Mouse (Mus musculus): ENCODE results near the gene Kcnn4.
"Not testable (repeated sequence)": the region's sequence is repeated elsewhere in the genome, so short reads cannot be mapped to it uniquely, and the experiment has no call there.

Kcnn4 gene

GRCm38 (mm10) chr7:24394054-24394453, 24.0 kb downstream of the Kcnn4 start:
- no peak for DNase-seq

DNA sequence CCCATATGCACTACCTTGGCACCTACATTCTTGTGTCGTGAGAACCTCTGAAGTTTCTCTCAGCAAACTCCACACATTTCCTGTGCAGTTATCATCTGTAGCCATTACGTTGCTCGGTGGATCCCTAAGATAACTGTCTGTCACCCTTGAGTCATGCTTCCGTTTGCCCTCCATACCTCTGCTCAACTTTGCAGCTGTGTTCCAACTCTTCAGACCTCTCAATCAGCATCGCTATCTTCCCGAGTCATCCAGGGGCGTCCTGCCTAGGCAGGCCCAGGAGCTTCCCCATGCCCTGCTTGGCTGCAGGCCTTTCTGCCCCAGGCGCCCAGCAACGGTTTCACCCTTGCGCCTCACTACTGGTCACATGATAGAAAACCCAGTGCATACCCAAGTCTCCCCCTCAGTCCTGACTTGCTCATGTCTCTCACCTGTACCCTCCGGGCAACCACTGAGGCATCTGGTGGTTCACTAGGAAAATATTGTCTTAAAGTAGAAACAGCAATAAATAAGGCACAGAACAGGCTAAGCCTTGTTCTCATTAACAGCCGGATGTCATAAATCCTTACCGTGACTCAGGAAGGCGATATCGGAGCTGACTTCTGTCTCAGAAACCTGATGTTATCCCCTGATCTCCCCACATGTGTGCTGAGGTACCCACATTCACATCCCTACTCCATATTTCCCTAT, 24.6 kb downstream of the Kcnn4 start:
- no peak for DNase-seq

DNA sequence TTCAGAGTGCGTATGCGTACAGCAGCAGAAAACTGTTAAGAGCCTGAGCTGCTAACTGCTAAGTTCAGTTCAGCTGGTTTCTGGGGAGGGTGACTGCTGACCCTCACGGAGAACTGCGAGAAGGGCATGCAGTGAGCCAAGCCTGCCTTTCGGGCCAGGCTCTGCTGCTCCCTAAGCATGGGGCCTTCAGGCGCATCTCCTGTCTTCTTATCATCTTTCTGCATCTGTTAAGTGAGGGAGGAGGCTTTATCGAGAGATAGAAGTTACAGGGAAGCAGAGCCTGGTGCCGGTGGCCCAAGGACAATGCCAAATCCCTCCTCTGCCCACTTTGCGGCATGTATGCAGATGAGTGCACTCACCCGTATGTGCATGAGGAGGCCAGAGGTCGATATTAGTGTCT, 26.8 kb downstream of the Kcnn4 start:
- no peak for DNase-seq

DNA sequence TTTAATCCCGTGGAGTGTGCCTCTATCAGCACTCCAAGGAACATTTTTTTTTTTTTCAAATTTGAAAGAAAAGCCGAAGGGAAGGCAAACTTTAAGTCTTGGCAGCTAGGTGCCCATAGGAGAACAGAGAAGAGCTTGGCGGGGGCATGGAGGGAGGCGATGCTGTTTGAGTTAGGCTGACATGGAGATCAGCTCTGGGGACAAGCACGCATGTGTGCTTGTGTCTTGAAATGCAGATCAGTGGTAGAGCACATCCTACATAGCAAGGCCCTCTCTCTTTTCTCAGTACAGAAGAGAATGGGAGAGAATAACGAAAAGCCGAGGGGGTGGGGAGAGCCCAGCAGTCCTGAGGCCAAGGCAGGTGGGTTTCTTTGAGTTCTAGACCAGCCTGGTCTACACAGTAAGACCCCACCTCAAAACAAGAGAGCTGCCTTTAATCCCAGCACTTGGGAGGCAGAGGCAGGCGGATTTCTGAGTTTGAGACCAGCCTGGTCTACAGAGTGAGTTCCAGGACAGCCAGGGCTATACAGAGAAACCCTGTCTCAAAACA, 28.4 kb downstream of the Kcnn4 start:
- DNase-seq, result peak; percentile 79

- peak; percentile 100 for DNase-seq
Measured at GRCm38 (mm10) chr7:24399256-24400081, 29.4 kb downstream of the Kcnn4 start, which contains the start of gene Smg9. Smg9 (plus strand) TSS chr7:24399619.

- DNase-seq, result no peak
Measured at GRCm38 (mm10) chr7:24400082-24400452, 30.0 kb downstream of the Kcnn4 start.

DNA sequence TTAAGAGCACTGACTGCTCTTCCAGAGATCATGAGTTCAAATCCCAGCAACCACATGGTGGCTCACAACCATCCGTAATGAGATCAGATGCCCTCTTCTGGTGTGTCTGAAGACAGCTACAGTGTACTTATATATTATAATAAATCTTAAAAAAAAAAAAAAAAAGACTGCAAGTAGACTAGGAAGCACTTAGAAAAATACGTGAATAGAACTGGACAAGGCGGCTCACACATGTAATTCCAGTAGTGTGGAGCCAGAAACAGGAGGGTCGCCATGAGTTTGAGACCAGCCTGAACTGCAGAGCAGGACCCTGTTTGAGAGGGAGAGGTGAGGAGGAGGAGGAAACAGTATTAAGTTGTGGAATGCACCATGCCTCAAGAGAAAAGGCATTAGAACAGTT, 30.4 kb downstream of the Kcnn4 start:
- not testable (repeated sequence) for DNase-seq

DNA sequence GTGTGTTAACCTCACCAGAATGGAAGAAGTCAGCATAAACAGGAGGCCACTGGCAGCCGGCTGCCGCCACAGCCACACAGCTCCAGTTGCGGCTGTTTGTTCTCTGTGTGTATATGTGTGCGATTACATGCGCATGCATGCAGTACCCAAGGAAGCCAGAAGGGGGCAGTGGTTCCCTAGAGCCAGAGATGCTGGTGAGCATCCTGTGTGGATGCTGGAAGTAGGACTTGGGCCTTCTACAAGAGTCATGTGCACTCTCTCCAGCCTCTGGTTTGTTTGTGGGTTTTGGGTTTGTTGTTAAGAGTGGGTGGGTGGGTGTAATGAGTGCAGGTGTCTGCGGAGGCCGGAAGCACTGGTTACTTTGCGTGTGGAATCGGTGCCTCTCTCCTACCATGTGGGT, 32.8 kb downstream of the Kcnn4 start:
- DNase-seq, result no peak

- DNase-seq, result no peak
Measured at GRCm38 (mm10) chr7:24405649-24406048, 35.6 kb downstream of the Kcnn4 start.

- DNase-seq, result peak; percentile 94
Measured at GRCm38 (mm10) chr7:24406528-24407344, 36.7 kb downstream of the Kcnn4 start.

DNA sequence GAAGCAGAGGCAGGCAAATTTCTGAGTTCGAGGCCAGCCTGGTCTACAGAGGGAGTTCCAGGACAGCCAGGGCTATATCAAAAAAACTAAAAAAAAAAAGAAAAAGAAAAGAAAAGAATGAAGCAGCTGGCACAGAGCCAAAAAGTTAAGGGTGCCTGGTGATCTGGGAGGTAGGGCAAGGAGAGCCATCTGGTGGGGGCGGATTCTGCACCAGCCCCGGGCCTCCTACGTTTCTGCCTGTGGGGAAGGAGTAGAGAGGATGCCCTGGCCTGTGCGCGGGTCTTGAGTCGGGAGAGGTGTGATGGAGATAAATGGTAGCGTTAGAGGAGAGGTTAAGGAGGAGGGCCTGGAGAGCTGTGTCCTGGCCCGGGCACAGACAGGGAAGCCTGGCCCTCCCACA, 38.1 kb downstream of the Kcnn4 start:
- no peak for DNase-seq

DNA sequence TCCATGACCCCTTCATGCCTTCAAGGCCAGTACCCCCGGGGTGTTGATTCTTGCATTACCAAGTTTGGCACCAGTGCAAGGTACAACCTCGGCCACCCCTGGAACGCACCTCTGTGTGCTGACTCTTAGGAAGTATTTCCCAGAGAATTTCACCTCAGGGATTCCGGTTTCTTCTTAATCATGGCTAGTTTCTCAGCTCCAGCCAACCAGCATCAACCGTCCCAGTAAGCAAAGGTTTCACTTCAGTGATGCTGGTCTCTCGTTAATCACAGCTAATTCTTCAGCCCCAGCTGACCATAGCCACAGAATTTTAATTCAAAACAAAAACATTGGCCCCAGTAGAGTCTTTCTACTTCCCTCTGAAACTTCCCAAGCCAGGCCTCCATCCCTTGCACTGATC, 40.1 kb downstream of the Kcnn4 start:
- no peak for DNase-seq

DNA sequence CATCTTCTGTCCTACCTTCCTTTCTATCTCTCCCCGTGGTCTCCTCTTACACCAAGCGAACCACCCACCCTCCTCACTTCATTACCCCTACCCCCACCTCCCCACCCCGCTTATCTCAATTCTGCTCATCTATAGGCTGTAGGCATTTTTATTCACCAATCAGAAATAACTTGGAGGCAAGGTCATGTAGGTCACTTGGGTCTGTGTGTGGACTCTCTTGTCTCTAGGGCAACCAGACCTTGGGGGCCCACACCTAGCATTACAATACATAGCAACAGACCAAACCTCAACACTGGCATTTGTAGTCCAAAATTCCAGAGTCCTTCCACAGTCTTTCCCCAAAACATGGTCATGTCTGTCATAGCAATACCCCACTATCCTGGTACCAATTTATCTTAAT, 40.8 kb downstream of the Kcnn4 start:
- no peak for DNase-seq

DNA sequence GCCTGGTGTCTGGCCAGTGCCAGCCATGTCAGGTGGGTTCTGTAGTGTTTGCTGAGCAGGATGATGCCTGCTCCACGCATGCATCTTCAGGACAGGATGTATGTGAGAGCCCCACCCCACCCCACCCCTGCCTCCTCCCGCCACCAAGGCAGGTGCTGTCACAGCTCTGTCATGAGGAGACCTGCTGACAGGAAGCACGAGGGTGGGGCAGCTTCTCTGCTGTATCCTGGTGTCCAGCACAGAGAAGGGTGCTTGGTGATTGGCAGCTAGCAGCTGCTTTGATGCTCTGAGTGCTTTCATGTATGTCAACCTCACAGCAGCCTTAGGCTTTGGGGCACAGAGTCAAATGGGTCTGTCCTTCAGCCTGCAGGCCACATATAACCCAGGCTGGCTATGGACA, 43.6 kb downstream of the Kcnn4 start:
- peak; percentile 91 for DNase-seq

DNA sequence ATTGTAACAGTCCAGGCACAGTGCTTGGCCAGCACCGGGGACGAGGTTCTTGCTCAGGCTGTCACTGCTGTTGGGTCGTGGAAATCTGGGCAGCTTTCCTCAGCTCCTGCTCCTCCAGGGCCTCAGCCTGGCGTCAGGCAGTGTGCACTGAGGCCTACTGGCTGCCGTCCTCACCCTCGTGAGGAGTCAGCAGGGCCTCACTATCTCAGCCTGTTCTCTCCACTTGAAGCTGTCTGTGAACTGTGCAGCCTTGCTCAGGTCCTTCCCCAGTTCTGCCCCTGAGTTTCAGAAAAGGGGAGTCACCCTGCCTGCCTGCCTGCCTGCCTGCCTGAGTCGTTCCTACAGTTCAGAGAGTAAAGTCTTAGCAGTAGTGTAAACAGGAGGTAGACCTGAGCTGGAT, 45.2 kb downstream of the Kcnn4 start:
- DNase-seq, result peak; percentile 91

DNA sequence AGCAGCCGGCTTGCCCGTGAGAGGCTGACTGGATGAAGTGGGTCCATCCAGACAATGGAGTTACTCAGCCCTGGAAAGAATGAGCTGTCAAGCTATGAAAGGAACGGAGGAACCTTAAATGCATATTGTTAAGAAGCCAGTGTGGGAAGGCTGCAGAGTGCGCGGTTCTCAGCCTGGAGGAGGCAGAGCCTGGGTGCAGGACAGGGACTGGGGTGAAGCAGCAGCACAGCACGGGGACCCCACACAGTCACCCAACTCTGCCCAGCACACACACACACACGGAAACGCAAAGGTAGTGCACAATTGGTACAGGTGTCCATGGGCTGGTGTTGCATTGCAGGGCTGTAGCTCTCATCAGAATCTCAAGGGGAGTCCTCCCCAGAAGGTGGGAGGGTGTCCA, 49.5 kb downstream of the Kcnn4 start:
- DNase-seq, result no peak

DNA sequence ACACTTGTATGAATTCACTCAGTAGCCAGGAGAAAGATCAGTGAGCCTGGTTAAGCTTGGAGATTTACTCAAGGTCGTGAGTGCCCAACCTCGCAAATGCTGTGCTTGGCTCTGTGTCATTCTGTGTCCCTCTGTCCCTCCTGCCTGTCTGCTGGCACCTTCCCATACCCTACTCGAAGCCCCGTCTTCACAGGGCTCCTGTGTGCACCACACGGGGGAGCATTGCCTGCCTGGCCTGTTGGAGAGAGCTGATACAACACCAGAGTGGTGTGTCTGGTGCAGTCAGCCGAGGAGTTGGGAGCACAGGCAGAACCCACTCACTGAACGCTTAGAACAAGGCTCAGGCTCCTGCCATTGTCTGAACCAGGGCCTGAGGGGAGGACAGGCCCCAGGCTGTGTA, 51.6 kb downstream of the Kcnn4 start:
- DNase-seq, result no peak

GRCm38 (mm10) chr7:24422251-24422650, 52.2 kb downstream of the Kcnn4 start:
- no peak for DNase-seq

GRCm38 (mm10) chr7:24423107-24423763, 53.2 kb downstream of the Kcnn4 start:
- DNase-seq, result no peak

DNA sequence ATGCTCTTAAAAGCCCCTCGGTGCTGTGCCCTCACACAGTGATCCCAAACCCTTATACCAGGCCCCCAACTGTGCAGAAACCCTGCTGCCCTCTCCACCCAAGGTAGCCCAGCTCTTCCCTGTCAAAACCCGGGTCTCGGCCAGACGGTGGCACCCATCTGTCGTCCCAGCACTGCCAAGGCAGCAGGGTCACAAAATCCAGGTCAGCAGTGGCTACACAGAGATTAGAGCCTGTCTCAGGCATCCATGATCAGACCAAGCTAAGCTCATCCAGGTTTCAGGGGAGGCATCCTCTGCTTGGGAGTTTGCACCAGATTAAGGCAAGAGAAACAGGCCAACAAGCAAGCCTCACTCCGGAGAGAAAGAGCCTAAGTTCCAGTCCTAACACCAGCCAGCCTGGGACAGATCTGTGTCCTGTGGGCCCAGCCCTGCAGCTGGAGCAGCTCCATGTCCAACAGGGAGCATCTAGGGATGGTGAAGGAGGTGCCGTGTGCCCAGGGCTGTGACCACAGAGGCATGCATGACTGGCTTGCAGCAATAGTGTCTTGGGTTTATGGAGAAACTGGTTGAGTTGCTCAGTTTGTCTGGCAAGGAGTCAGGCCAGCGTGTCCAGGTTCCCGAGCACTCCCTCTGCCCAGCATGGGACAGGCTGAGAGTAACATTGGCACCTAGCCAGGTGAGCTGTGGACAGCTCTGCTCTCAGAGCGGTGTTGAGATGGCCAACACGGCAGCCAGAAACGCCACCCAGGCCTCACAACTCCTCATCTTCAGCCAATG, 54.1 kb downstream of the Kcnn4 start:
- DNase-seq, result peak; percentile 94

DNA sequence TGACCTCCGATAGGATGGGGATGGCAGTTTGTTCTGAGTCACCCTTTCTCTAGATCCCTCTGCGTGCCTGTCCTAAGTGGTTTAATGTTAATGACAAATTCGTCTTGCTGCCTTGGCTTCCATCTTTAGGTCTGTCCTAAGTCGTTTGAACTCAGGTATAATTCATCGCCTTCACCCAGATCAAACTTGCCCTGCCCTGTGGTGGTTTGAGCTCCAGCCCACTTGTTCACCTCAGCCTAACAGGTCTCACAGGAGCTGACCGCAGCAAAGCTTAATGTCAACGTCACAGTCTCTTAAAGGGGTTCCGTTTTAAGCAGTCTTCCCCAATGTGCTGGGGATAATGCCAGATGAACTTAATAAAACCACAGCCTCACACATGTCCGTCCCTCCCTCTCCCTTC, 55.9 kb downstream of the Kcnn4 start:
- DNase-seq, result no peak

DNA sequence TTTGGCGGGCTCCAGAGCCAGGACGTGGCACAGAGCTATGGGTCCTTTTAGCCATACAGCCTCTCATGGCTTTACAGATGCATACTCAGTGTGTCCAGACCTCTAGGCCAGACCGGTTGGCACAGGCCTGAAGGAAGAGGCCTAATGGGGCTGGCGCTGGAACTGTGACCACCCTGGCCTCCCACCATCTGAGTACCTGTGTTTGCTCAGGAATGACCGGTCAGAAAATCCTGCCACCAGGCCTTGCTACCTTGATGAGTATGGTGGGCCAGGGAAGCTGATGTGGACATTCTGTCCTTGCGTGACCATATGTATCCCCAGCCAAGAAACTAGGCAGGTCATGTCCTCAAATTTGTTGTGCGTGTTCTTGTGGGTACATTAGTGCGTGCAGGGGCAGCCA, 57.1 kb downstream of the Kcnn4 start:
- DNase-seq, result no peak

Measured in heart, adult 11 months (tissue).